Mouse (Mus musculus) left cerebral cortex, adult 18-20 months (tissue): ENCODE measurements at regions not wholly inside any gene's neighbourhood (a gene's known extent, or its start where the extent isn't known, plus 50 kb on each side); places are given as distances from the start of the nearest gene placed in this dataset.
A peak's percentile ranks its signal among the peaks of the same experiment; 100 is the strongest.

ENCODE experiments used
- DNase-seq, 2 experiments: peaks; one replicate each; pipeline ENCODE4 v3.0.0; 2021 to 2022; ENCODE audit warnings: low spot score in 2 of 2, mixed read lengths in 1 of 2

DNA sequence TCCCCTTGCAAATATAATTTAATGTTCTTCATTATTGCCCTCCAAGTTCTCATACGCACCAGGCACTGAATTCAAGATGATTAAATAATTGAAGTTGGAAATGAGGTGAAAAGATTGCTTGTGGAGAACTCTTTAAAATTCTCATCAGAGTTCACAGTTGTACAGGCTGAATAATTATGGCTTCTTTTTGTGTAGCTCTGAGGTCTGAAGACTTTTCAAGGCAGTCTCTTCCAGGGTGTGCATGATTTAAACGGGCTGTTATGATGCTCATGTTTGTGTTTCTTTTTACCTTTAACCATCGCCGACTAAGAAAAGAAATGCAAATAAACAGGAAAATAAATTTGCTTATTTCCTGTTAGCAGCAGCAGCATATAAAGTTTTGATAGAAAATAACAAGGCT lies 185.3 kb downstream of the Plk2 start:
- no peak for DNase-seq

DNA sequence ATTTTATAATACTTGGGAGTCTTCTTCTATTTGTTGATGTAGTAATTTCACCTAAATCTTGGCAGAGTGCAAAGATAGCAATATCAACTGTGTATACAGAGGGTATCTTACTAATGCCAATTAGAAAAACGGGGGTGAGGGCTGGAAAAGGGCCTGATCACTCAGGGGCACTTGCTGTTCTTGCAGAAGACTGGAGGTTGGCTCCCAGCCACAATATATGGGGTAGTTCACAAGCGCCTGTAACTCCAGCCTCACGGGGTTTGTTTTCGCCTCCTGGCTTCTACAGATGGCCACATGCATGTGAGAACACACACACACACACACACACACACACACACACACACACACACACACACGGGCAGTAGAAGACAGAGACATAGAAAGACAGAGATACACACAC lies 185.7 kb downstream of the Plk2 start:
- no peak for DNase-seq

DNA sequence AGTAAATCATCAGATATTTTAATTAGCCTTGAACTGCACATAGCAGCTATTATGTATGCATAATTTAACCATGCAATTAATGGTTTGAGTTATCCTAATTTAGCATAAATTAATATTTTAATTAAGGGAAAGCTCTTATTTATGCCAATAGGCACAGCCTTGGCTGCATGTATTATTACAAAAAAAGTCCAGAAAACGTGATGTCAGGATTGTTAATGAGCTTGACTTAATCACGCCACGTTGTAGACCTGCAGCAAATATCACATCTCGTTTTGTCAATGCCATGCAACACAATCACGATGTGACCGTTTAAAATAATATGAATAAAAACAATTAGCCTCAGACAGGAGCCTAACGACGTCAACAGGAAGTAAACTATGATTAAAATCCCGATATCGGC lies 189.9 kb downstream of the Plk2 start:
- no peak for DNase-seq

DNA sequence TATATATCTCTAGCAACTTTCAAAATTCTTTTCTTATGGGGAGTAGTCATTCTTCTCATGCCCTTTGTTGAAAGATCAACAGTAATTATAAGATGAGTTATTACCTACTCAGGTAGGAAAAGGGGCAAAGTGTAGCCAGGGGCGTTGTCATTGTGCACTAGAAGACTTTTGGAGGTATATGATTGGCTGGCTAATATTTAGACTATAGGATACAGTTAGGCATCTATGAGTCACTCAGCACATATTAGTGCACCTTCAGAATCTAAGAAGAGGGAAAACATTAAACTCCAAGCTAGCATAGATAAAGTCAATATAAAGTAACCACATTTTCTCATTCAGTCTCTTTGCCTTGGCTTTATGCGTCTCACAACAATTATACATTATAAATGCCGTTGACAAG lies 199.8 kb downstream of the Plk2 start:
- no peak for DNase-seq

DNA sequence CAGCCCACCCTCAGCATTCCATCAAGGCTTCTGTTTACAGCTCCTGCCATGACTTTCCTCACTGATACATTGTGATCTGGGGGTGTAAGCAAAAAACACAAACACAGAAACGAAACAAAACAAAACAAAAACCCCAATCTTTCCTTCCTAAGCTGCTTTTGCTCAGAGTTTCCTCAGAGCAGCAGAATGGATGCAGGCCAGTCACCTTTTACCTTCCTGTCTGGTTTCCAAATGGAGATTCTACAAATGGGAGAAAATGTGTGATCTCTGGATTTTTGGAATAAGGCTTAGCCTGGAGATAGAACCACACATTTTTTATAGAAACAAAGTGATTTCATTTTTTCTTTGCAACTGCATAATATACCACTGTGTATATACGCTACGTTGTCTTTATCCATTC lies 204.8 kb downstream of the Plk2 start:
- DNase-seq = no peak

DNA sequence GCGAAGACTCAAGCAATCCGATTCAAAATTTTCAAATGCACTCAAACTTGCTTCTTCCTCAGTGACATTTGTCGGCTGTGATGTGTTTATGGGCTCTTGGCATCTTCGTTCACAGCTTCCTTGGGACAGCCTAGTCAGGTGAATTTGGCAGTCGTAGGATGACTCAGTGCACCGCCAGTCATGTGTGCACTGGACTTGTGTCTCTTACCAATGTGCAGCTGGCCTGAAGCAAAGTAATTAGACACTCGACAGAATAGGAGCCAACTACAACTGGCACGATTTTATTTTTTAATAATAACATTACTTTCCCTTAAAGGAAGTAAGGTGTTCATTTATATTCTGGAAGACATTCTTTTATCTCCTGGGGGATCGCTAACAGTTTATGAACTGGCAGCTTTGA lies 205.5 kb downstream of the Plk2 start:
- DNase-seq = no peak

DNA sequence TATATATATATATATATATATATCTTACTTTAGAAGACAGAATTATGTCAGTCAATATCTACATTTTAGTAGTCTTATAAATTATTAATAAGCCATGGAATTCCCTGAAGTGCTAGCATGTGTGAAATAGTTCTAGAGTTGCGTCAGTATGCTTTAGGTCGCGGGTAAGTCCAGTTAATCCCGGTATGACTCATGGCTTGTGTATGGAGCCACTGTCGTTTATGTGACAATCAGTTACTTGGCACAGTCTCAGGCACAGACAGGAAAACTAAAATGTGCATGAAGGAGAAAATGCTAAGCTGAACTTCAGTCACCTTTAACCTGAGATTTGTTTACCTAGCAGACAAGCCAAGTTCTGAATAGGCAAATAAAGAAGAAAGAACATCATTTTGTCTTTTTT lies 206.5 kb downstream of the Plk2 start:
- no peak for DNase-seq

DNA sequence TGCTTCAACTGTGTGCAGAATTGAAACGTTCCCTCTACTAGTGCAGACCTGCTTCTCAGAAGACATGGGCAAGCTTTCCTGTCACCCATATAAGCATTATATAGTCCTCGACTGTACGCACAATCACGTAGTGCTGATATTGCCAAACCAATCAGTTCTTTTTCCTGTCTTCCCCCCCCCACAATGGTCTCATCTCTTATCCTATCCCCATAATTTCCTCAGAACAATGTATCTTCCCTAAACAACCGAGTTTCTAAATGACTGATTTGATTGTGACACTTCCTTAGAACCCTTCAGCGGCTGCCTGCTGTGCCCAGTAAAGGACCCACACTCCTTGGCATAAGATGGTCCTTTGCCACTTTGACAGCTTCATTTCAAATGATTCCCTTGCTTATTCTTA lies 207.0 kb downstream of the Plk2 start:
- DNase-seq = no peak

DNA sequence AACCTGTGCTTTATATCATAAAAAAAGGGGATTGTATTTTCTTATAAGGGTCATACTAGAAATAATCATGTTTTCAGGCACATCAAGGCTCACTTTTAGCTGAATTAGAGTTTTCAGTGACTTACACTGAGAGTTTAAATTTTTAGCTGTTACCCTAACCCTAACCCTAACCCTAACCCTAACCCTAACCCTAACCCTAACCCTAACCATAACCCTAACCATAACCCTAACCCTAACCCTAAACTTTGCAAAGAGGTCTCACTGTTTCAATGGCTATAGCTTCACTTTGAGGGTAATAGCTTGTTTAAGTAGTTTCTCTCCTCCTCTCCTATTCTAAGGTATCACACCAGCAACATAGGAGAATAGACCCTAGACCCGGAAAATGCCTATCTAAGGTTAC lies 208.0 kb downstream of the Plk2 start:
- DNase-seq = no peak

DNA sequence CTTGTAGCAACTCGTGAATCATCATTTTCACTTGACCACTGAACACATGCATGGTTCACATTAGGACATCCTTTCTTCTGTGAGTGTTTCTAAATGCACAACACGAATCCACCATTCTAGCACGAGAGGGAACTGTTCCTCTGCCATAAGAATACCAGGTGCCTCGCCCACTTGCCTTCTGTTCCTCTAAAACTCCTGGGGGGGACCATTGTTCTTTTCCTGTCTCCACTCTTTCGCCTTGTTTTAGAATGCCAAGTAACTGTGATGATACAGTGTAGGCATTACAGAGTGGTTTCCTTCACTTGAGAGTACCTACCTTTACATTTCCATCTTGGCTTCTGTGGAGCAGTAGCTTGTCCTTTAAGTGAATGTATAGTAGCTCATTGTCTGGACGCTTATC lies 224.2 kb downstream of the Plk2 start:
- peak; percentile 70 to 79 for DNase-seq

DNA sequence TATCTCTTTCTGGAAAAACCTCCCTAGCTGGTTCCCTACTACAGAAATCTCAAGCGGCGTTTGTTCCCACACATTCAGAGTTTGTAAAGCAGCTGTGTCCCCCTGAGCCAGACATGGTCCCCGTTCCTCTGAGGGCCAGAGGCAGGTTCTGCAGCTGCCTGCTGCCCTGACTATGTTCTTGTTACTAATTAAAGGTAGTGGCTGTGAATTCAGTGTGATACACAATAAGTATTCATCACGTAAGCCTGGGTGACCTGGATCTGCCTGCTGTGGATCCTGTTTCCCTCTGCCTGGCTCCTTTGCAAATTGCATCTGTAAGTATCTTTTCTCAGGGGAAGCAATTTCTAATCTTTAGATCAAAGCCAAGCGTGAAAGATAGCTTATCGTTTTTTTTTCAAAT lies 232.3 kb downstream of the Plk2 start:
- DNase-seq = peak in 1 of 2 experiments; percentile 28

DNA sequence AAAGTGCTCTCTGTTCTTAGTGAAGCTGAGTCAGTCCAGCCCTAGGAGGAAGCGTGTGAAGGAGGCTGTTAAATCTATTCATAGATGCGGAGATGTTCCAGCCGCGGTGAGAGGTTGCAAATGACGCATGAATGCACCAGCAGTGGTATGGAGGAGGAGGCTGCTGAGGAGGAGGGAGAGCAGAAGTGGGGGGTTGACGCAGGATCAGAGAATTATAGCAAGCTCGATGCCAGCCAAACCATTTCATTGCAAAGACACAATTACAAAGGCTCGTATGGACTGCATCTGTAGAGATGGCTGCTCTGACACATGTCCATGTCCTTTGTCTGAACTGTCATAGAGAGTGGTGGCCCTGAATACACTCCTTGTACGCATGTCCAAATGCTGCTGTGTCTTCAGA lies 232.9 kb downstream of the Plk2 start:
- peak; percentile 74 to 89 for DNase-seq

DNA sequence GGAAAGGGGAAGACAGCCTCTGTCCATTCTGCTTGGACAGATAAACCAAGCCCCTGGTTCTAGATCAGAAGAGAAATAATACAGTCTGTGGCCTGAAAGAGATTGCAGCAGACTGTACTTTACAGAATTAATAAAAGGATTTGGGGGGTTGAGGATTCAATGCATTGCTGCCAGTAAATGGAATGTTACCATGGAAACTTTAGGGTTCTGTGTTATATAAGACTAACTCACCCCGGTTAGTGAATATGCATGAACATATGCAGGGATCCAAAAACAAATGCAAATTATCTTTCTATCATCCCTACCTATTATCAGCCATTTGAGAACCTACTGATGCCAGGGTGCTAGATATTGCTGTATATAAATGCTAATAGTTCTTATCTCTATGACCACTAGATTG lies 233.4 kb downstream of the Plk2 start:
- DNase-seq = no peak

DNA sequence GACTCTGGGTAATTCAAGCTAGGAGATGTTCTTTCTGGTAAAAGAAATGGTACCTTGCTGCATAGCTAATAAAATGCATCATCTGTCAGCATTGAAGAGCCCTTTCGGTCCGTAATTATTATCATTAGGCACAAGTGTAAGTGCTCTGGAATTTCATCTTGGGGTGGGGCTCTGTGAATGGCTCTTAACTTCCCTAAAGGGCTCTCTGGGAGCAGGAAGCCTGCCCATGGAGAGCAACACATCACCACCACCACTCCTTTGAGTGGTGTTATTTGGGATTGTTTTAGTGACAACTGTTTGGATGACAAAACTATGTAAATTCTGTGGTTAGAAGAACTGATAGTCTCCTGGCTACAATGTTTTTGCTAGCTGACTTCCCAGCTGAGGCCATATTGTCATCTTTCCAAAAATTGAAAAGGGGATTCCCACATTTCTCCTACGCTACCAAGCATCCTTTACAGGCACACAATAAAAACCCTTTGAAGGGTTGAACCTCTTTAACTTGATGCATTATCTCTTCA lies 238.5 kb downstream of the Plk2 start:
- no peak for DNase-seq

DNA sequence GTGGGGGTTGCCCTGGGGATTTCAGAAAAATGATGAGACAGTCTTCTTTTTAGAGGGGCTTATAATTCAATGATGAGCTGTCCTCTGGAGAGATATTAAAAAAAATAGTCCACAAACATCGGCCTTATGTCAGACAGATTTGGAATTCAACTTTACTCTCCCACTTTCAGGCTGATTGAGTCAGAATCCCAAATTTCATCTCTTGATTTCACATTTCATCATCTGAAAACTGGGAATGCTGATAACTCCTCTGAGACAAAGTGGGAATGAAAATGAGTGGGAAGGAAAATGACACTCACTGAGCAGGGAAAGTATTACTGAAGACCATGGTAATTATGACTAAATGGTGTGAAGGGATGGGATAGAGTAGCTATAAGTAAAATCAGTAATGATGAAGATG lies 239.1 kb downstream of the Plk2 start:
- DNase-seq = no peak

DNA sequence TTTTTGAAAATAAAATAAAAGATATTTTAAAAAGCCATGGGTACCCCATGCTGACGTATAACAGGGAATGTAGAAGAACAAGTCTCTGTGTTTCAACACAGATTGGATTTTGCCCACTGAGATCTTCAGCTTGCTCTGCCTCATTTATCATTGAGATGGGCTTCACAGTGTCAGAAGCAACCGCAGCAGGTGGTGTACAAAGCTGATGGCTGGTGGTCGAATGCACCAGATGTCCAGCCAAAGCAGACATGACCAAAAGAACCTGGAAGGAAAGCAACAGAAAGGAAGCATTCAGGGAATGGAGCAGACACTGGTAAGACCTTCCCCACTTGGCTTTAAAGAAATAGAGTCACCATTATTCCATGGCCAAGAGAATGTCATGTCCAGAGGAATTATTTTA lies 247.9 kb downstream of the Plk2 start:
- DNase-seq = no peak

DNA sequence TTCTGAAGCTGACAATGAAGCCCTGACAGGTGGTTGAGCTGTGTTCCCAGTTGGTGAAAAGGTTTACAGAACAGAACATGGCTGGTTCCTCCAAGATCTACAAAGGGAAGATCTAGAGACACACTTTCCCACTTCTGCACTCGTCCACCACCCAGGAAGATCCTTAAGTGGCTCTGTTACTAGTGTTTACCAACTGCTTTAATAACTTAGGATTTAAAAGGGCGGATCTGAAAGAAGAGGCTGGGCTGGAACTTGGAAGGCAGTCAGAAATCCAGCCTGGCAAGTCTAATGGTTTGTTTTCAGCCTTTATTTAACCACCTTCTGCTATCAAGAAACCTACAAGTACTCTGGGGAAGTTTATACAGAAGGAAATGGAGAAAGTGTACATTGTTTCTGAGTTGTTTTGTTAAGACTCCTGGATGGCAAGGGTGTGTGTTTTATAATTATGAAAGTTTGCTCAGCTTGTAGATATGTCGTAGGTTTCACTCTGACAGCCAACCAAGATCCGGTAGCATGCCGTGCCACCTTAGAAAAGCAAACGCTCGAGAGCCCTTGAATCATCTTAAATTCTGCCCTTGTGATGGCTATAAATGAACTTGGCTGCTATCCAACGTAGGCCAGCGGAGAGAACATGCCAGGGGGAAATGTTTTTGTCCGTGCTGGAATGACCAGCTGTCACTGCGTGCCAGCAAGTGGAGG lies 248.5 kb downstream of the Plk2 start:
- DNase-seq = peak; percentile 14 to 34

DNA sequence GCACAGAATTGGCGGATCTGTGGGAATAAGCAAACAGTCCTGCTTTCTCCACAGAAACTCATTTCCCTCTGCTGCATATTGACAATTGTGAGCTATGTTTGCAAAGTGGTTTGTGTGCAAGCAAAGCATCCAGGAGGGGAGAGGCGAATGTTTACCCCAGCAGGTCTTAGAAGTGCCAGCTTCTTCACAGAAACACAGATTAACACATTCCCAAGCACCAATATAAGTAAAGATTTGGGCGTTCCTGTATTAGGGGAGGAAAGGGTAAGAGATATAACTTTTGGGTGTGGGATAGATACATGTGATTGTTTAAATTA lies 249.0 kb downstream of the Plk2 start:
- no peak for DNase-seq

DNA sequence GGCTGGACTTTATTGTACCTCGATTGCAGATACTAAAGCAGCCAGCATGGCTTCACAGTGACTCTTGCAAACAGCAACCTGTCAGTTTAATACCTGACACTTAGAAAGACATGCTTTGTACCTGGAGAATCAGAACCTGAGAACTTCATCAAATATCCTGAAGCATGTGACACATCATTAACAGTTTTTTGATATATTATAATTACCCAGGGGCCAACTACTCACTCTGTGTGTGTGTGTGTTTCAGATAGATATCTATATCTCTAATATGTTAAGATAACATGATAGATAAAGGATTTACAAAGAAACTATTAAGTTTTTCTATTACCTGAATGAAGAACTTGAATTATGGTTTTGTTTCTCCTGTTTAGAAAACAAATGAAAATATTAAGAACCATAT lies 254.5 kb downstream of the Plk2 start:
- no peak for DNase-seq

DNA sequence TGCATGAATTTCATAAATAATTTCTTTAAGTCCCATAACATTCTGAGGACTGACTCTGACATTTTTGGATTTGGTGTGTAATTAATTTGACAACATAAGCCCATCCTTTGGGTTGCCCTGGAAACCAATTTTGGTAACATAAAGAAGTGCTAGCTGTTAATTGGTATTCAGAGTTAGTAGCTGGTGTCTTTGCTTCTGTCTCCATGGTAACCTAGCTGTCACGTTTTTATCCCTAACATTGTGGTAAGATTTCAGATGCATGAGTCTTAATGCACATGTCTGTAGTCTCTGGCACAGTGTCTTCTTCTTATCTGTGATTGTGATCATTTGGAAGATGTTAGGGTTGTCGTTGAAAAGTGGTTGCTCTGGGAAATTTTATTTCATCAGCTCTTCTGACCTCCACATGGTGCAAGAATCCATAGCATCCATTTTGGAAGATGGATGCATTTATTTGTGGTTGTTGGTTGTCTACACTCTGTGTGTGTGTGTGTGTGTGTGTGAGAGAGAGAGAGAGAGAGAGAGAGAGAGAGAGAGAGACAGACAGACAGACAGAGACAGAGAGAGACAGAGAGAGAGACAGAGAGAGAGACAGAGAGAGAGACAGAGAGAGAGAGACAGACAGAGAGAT lies 255.1 kb downstream of the Plk2 start:
- peak in 1 of 2 experiments; percentile 22 for DNase-seq

DNA sequence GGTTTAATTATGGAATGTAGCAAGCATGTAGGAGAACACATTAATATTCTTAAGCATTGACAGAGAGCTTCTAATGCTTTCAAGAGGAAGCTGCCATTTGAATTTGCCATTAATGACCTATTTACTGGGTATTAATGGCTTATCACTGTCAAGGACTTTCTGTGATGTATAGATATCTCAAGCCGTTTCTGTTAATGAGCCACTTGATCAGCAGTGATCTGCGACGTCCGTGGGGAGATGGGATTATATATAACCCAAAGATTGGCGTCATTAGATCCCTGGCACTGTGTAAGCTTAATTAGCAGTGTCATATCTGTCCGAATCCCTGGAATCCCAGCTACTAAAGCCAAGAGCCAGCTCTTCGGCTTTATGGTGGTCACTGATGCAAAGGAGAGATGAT lies 257.4 kb downstream of the Plk2 start:
- DNase-seq = no peak

DNA sequence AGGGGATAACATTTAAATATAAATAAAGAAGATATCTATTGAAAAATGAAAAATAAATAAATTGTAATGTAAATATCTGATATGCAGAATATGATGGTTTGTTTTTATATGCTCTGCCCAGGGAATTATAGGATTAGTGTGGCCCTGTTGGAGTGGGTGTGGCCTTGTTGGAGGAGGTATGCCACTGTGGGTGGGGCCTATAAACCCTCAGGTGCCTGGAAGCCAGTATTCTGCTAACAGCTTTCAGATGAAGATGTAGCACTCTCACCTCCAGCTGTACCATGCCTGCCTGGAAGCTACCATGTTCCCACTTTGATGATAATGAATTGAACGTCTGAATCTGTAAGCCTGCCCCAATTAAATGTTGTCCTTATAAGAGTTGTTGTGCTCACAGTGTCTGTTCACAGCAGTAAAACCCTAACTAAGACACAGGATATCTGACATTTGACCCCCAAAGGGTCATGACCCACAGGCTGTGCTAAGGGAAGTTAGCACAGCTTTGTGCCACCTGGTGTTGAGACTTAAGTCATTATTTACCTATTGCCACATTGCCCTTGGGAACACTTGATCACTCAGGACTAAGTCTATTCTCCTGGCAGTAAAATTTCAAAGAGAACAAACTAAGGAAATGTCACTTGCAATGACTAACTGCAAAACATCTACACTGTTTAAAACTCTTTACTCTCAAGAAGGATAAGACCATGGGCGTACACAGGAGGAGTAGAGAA lies 270.4 kb downstream of the Plk2 start:
- DNase-seq = no peak
